Mouse (Mus musculus): ENCODE results near the gene Olfr1101.

DNA sequence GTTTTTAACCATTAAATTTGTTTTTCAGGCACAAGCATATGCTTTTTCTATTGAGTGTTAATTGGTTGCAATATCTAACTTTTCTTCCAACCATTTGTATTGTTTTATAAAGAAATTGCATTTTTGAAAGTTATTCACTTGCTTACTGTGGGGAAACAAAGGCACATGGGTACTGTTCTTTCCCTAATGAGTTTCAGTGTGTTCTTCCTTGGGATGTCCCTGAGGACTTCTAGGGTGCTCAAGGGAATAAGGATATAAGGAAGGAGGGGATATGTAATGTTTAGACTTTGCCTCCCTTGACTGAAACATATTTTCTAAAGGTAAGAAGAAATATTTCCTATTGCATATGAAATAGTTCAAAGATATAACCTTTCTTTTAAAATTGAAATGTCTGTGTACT lies 7.1 kb upstream of the Olfr1101 start, which contains the start of gene Olfr1102:
- TF ChIP-seq GATA1 (IDR thresholded peaks at IDR 0.05; ENCODE audit: low read length) (no peak), TAL1 (IDR thresholded peaks at IDR 0.05; ENCODE audit: low read length) (no peak)

Data from erythroblast, embryonic 14.5 days (primary cell).